Mouse (Mus musculus): ENCODE data around the gene Nmb.
"Not testable (repeated sequence)": the region's sequence is repeated elsewhere in the genome, so short reads cannot be mapped to it uniquely, and the experiment has no call there.

The Nmb gene

GRCm38 (mm10) chr7:80904921-80905515 lies at the start of gene Nmb:
Gene Nmb, minus strand, starts transcription at chr7:80905076.
- DNase-seq (ENCODE audit: low read depth): peak; percentile 33

GRCm38 (mm10) chr7:80954251-80954650 lies 49.4 kb upstream of the Nmb start:
- no peak for DNase-seq (ENCODE audit: low read depth)

- no peak for DNase-seq (ENCODE audit: low read depth)
Observed at GRCm38 (mm10) chr7:80952140-80952539, 47.3 kb upstream of the Nmb start.

- no peak for DNase-seq (ENCODE audit: low read depth)
Observed at GRCm38 (mm10) chr7:80951461-80951860, 46.6 kb upstream of the Nmb start.

- DNase-seq (ENCODE audit: low read depth): peak; percentile 84
Observed at GRCm38 (mm10) chr7:80947445-80948350, 42.8 kb upstream of the Nmb start, which contains the start of gene Sec11a. Gene Sec11a, minus strand, starts transcription at chr7:80947780.

GRCm38 (mm10) chr7:80939808-80940207 lies 34.9 kb upstream of the Nmb start:
- no peak for DNase-seq (ENCODE audit: low read depth)

GRCm38 (mm10) chr7:80937304-80937666 lies 32.4 kb upstream of the Nmb start:
- not testable (repeated sequence) for DNase-seq (ENCODE audit: low read depth)

GRCm38 (mm10) chr7:80936617-80937303 lies 31.9 kb upstream of the Nmb start:
- DNase-seq (ENCODE audit: low read depth): not testable (repeated sequence)

- DNase-seq (ENCODE audit: low read depth): no peak
Observed at GRCm38 (mm10) chr7:80935834-80936233, 31.0 kb upstream of the Nmb start.

GRCm38 (mm10) chr7:80932777-80933176 lies 27.9 kb upstream of the Nmb start:
- no peak for DNase-seq (ENCODE audit: low read depth)

GRCm38 (mm10) chr7:80931618-80932207 lies 26.8 kb upstream of the Nmb start:
- DNase-seq (ENCODE audit: low read depth): no peak

GRCm38 (mm10) chr7:80923165-80923564 lies 18.3 kb upstream of the Nmb start:
- no peak for DNase-seq (ENCODE audit: low read depth)

- no peak for DNase-seq (ENCODE audit: low read depth)
Observed at GRCm38 (mm10) chr7:80919647-80920008, 14.8 kb upstream of the Nmb start.

- no peak for DNase-seq (ENCODE audit: low read depth)
Observed at GRCm38 (mm10) chr7:80918982-80919646, 14.2 kb upstream of the Nmb start.

- no peak for DNase-seq (ENCODE audit: low read depth)
Observed at GRCm38 (mm10) chr7:80917916-80918465, 13.1 kb upstream of the Nmb start.

- no peak for DNase-seq (ENCODE audit: low read depth)
Observed at GRCm38 (mm10) chr7:80912496-80912895, 7.6 kb upstream of the Nmb start.

GRCm38 (mm10) chr7:80911053-80911452 lies 6.2 kb upstream of the Nmb start:
- DNase-seq (ENCODE audit: low read depth): no peak

GRCm38 (mm10) chr7:80903625-80904422 lies 1.1 kb downstream of the Nmb start:
- no peak for DNase-seq (ENCODE audit: low read depth)

GRCm38 (mm10) chr7:80901541-80902274 lies 3.2 kb downstream of the Nmb start:
- DNase-seq (ENCODE audit: low read depth): no peak

GRCm38 (mm10) chr7:80900944-80901501 lies 3.9 kb downstream of the Nmb start, which contains the start of gene Wdr73:
Gene Wdr73, minus strand, starts transcription at chr7:80901269.
- peak; percentile 88 for DNase-seq (ENCODE audit: low read depth)

Measured in c-Kit-positive CD71-positive TER-119-negative erythroid progenitor cells, embryonic 14.5 days (primary cell).